ENCODE assay signal across 18 mouse cellular contexts in the genomic region with DNA sequence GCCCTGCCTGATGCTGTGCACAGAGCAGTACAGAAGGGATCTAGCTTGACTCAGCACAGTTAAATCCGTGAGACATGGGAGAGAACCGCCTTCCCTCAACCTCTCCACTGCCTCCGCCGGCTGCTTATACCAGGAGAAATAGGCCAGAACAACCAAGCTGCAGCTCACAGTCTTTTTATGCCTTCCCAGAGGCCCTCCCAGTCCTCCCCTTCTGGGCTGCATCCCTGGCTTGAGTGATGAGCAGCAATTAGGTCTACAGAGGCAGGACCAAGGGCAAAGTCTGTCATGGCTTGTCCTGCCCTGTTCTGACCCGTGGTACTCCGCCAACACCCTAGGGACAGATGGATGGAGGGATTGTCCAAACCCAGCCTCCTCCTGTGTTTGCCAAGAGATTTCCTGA.
DNase-seq lines count a peak whose midpoint lies in the region; ATAC-seq lines count a peak whose summit lies in the region.
"Had no signal": no experiment of that assay in that cellular context is flagged by ENCODE, and none has a peak within 500 bp of the region (broad histone marks: within the 10 kb centered on the region; RNA-seq: fewer than 3 reads in every experiment).

No protein-coding gene starts in this region.

- no peaks in the 10 kb centered on the region for H3K9me3 ChIP-seq in embryonic facial prominence, embryonic 12.5 days
- H3K9me3 ChIP-seq: heart, embryonic 13.5 days; hindbrain, embryonic 10.5 days had no signal

- no peak overlapping the region for H3K27ac ChIP-seq in embryonic facial prominence, embryonic 12.5 days
- H3K27ac ChIP-seq: heart, embryonic 13.5 days; hindbrain, embryonic 10.5 days; kidney, postnatal 0 days; macrophage had no signal

- 0 out of 2 replicates have a peak, but pooled peaks cover 5% of the 10 kb centered on the region for H3K4me1 ChIP-seq in embryonic facial prominence, embryonic 12.5 days

- H3K4me2 ChIP-seq in embryonic facial prominence, embryonic 12.5 days (replicated peaks), result no peak overlapping the region
- H3K4me2 ChIP-seq: heart, embryonic 13.5 days; lung, embryonic 14.5 days had no signal

- H3K27me3 ChIP-seq in embryonic facial prominence, embryonic 12.5 days, result no peaks in the 10 kb centered on the region
- H3K27me3 ChIP-seq: heart, embryonic 13.5 days had no signal

- no peak overlapping the region for H3K9ac ChIP-seq in embryonic facial prominence, embryonic 12.5 days
- H3K9ac ChIP-seq: heart, embryonic 13.5 days; lung, embryonic 14.5 days had no signal

- H3K4me3 ChIP-seq in embryonic facial prominence, embryonic 12.5 days, result no peak overlapping the region
- H3K4me3 ChIP-seq: heart, embryonic 13.5 days; hindbrain, embryonic 10.5 days had no signal

- H3K36me3 ChIP-seq in embryonic facial prominence, embryonic 12.5 days, result no peaks in the 10 kb centered on the region
- H3K36me3 ChIP-seq: G1E; heart, embryonic 13.5 days; hindbrain, embryonic 10.5 days had no signal

- intact Hi-C loops in left cerebral cortex, postnatal 14 days (cut with DNase I), result no loop called here

- 90% methylated on average over 6 of the region's 6 CpGs for WGBS in embryonic facial prominence, embryonic 12.5 days

- peak; percentile 7; the same call in 1 of the 2 replicates for ATAC-seq in embryonic facial prominence, embryonic 12.5 days (ENCODE audit: insufficient number of reproducible peaks, insufficient read depth, low FRiP score, low TSS enrichment)
- ATAC-seq: forebrain, embryonic 14.5 days had no signal

- peak; percentile 14 to 51 for DNase-seq in frontal cortex, adult 2 months (ENCODE audit: extremely low spot score in 1 of 2, low spot score in 1 of 2)
- DNase-seq in frontal cortex, postnatal 25 days (ENCODE audit: low spot score in 2 of 2), result no peak
- peak; percentile 26 for DNase-seq in left cerebral cortex, adult 11 months (ENCODE audit: low spot score)
- DNase-seq in left cerebral cortex, postnatal 14 days (ENCODE audit: low spot score in 2 of 2), result no peak
- peak; percentile 42 to 43 for DNase-seq in cerebellum, postnatal 10 days
- no peak for DNase-seq in yolk sac, embryonic 10.5 days (ENCODE audit: low spot score)
- DNase-seq in spleen, postnatal 14 days (ENCODE audit: low spot score in 2 of 2), result no peak
- DNase-seq: gastrocnemius, postnatal 36 days; lung, embryonic 14.5 days; midbrain, embryonic 14.5 days; thymus, postnatal 14 days had no signal

Comparison
In these comparisons a context has a peak if more than half of its experiments do, and no peak if none do; other contexts are left out.
1. DNase-seq: peak in frontal cortex, adult 2 months (2 of 2), left cerebral cortex, adult 11 months (single experiment) and cerebellum, postnatal 10 days (2 of 2); none in frontal cortex, postnatal 25 days (0 of 2), left cerebral cortex, postnatal 14 days (0 of 2), yolk sac, embryonic 10.5 days (single experiment) and spleen, postnatal 14 days (0 of 2).